Mouse (Mus musculus) bone marrow macrophage, adult 2 months (primary cell): Measurements from ENCODE around the gene Adgrf5. TPM values are rescaled to one million over a fixed set of nuclear protein-coding genes. Genes with fewer than 3 reads are reported as not detected.
A peak's percentile ranks its signal among the peaks of the same experiment; 100 is the strongest.

Source experiments
- H3K27ac ChIP-seq: 2 replicates; pipeline ENCODE4 v1.5.1; 2012; ENCODE audit warnings: low read depth, low read length; ENCODE audit not compliant: insufficient read depth
- H3K4me1 ChIP-seq: 2 replicates; pipeline ENCODE4 v1.6.1; 2012; ENCODE audit warnings: low read length; ENCODE audit not compliant: control insufficient read depth, insufficient read depth
- H3K4me3 ChIP-seq: 2 replicates; pipeline ENCODE4 v1.5.1; 2012; ENCODE audit warnings: mild to moderate bottlenecking, low read length, moderate library complexity; ENCODE audit not compliant: insufficient read depth
- CTCF ChIP-seq: IDR thresholded peaks from 2 replicates; pipeline ENCODE4 v1.5.1; 2012; ENCODE audit warnings: low read depth, mild to moderate bottlenecking, low read length, moderate library complexity
- POLR2A ChIP-seq: IDR thresholded peaks from 2 replicates; pipeline ENCODE4 v1.6.1; 2012; ENCODE audit warnings: mild to moderate bottlenecking, low read depth, low read length, borderline replicate concordance
- polyA plus RNA-seq: library from polyadenylated mRNA; stranded (reverse); fragments of >200 nt; gene quantifications from 2 replicates; pipeline ENCODE4 v1.2.4, GENCODE M21; 2012; ENCODE audit not compliant: missing spikeins, insufficient read depth, insufficient read length

Adgrf5 gene
- polyA plus RNA-seq, 1 experiment = 0.31 TPM

DNA sequence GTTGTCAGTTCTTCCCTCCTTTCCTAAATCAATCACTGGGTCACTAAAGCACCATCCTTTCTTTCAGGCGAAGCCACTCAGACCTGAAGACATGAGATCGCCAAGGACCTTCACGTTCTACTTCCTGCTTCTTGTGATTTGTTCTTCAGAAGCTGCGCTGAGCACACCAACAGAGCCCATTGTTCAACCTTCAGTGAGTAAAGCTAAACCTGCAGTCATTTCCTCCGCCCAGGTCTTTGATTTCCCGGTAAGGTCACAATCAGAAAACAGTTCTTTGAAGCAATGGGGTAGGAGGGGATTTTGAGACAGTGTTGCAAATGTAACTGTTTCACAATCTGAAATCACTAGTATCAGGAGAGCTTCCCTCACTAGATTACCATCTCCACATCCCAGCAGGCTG is 43.6 kb downstream of the Adgrf5 start:
- Histone ChIP-seq H3K27ac (no peak overlapping the region), H3K4me1 (0 out of 2 replicates have a peak, but pooled peaks cover 3% of the 10 kb centered on the region), H3K4me3 (no peak overlapping the region)
- TF ChIP-seq POLR2A (no peak), CTCF (no peak)

DNA sequence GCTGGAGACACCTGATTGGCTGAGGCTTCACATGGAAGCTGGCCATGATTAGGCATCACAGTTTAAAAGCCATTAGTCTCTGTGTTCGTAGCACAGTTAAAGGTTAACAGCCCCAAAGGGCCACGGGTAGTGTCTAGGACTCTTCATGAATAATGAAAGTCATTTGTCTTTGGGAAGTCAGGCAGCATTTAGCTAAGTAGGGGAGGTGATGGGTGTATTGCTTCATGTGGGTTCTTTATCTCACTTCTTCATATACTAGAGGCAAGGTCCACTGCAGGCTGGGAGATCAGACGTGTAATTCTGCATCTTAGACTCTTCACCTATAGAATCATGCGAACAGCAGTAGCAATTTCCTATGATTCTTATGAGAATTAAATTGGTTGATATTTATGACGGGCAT is 44.2 kb downstream of the Adgrf5 start:
- TF ChIP-seq CTCF (no peak), POLR2A (no peak)
- H3K27ac ChIP-seq = no peak overlapping the region
- H3K4me3 ChIP-seq = no peak overlapping the region
- H3K4me1 ChIP-seq = 0 out of 2 replicates have a peak, but pooled peaks cover 3% of the 10 kb centered on the region

DNA sequence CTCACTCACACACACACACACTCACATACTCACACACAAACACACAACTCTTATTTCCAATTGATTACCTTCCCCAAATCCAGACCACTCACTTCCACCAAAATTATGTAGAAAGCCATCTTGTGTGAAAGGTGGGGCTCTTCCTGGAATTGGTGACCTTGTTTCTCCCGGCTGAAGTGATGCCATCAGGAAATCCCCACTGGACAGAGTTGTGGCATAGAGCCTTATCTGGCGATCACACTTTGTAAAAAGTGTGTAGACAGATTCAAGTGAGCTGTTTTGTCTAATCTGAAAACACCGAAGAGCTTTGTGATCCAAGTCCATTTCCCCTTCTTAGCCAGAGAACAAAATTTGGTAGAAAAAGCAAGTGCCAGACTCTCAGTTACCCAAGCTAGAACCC is 46.1 kb downstream of the Adgrf5 start:
- no peak for TF ChIP-seq POLR2A
- TF ChIP-seq CTCF = no peak
- no peak overlapping the region for H3K27ac ChIP-seq
- no peak overlapping the region for H3K4me3 ChIP-seq
- 0 out of 2 replicates have a peak, but pooled peaks cover 3% of the 10 kb centered on the region for H3K4me1 ChIP-seq

DNA sequence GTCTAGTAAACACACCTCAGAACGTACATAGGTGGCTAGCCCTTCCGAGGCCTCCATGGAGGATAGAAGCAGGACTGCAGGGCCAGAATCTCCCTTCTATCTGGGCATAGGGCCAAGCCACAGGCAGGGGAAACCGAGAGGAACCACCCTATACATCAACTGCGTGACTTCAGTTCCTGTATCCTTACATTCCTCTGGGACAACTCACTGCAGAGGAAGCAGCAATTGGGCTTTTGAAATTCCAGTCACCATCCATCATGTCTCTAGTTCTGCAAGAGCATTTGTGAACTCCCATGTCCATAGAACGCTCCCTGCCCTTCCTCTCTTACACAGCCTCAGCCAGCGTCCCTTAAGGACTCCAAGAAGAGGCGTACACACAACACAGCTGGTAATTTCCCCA is 47.3 kb downstream of the Adgrf5 start:
- Histone ChIP-seq H3K27ac (no peak overlapping the region), H3K4me3 (no peak overlapping the region), H3K4me1 (0 out of 2 replicates have a peak, but pooled peaks cover 3% of the 10 kb centered on the region)
- TF ChIP-seq CTCF = no peak
- no peak for TF ChIP-seq POLR2A

DNA sequence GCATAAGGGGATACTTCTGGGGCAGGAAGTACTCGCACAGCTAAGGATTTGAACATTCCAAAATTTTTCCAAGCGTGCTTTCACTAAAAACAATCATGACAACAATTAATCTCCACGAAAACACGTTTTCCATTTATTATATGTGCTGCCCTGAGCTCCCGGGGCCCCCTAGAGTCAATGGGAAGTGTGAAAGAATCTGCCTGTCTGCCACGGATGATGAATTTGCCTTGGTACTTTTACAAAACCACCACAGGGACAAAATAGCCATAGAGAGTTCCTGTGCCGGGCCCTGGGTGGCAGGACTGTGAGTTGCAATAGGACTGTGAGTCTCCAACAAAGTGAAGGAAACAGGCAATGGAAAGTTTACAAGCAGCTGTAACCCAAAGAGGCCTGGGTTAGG is 52.9 kb downstream of the Adgrf5 start:
- no peak overlapping the region for H3K4me3 ChIP-seq
- no peaks in the 10 kb centered on the region for H3K4me1 ChIP-seq
- no peak overlapping the region for H3K27ac ChIP-seq
- TF ChIP-seq POLR2A = no peak
- TF ChIP-seq CTCF = no peak

DNA sequence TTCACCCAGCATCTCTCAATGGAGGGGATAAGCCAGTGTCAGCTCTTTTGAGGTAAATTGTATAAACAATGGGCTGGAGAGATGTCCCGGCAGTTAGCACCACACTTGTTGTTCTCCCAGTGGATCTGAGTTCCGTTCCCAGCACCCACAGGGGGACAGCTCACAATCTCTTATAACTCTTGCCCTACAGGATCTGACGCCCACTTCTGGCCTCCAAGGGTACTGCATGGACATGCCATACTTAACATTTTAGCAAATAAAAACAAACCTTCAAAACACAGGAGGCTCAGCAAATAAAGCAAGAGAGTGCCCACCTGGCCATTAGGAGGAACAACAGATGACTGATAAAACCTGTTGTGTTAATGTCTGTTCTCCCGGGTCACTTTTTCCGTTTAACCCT is 59.0 kb downstream of the Adgrf5 start:
- Histone ChIP-seq H3K4me1 (no peaks in the 10 kb centered on the region), H3K27ac (no peak overlapping the region), H3K4me3 (no peak overlapping the region)
- TF ChIP-seq CTCF = no peak
- no peak for TF ChIP-seq POLR2A

DNA sequence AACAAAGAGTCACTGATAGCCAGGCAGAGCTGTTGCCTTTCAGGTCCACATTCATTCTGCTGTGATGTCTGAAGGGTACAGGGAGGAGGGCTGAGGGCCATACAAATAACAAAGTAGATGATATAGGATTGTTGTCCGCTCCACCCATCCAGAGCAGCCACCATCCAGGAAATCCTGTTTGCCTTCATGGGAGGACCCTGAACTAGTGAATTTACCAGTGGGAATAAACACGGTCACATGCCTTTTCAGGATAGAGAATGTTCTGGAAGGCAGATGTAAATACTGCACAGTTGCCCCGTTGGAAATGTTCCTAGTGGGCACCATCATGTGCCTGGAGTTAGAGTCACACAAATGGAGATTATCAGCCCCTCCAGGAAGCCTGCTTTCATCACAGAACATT is 60.1 kb downstream of the Adgrf5 start:
- no peaks in the 10 kb centered on the region for H3K4me1 ChIP-seq
- H3K4me3 ChIP-seq = no peak overlapping the region
- no peak overlapping the region for H3K27ac ChIP-seq
- no peak for TF ChIP-seq CTCF
- TF ChIP-seq POLR2A = no peak

DNA sequence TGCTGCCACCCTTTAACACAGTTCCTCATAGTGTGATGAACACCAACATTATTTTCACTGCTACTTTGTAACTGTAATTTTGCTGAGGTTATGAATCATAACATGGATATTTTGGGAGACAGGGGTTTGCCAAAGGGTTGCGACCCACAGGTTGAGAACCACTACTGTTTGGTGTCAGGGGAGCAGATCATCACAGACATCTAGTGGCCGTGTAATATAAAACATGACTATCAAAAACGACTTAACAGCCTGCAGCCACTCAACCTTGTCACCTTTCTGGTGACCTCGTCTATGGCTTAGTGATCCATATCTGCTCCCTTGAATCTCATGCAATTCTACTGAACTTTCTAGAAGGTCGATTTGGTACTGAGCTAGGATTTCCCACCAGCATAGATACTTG is 63.7 kb downstream of the Adgrf5 start:
- Histone ChIP-seq H3K27ac (no peak overlapping the region), H3K4me3 (no peak overlapping the region), H3K4me1 (no peaks in the 10 kb centered on the region)
- TF ChIP-seq POLR2A (no peak), CTCF (no peak)

DNA sequence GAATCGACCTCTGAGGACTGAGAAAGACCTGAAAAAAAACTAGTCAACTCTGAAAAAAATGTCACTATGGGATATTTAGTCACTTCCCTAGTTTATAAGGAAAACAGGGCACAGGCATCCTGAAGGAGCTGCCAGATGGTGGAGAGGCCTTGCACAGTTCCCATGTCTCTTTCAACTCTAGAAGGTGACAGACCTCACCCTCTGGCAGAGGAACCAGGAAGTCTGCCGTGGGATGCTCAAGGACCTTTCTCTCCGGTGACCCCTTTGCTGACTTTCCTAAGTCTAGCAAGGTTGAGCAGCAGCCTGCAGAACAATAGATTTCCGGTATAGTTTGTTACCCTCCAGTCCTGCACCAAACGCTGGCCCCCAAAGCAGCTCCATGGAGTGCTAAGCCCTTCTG is 71.4 kb downstream of the Adgrf5 start:
- TF ChIP-seq CTCF = no peak
- TF ChIP-seq POLR2A = no peak
- no peak overlapping the region for H3K4me3 ChIP-seq
- H3K4me1 ChIP-seq = no peaks in the 10 kb centered on the region
- no peak overlapping the region for H3K27ac ChIP-seq

DNA sequence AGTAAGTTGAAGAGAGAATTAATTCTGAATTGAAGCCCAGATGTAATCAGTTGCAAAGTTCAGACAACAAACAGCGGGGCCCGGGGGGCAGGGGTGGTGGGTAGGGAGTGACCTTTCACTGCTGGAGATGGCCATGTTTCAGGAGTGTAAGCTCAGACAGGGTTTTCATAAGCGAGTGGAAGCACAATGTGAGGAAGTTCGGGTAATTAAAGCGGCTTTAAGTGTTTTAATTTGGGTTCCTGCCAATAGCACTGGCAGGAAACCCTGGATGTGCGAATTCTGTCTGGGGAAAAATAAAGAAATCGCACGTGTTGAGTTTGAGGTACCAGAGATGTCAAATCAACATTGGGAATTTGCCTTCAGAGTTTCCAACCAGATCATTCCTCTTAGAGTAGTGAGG is 74.2 kb downstream of the Adgrf5 start:
- Histone ChIP-seq H3K4me1 (no peaks in the 10 kb centered on the region), H3K4me3 (no peak overlapping the region), H3K27ac (no peak overlapping the region)
- no peak for TF ChIP-seq POLR2A
- TF ChIP-seq CTCF = no peak

DNA sequence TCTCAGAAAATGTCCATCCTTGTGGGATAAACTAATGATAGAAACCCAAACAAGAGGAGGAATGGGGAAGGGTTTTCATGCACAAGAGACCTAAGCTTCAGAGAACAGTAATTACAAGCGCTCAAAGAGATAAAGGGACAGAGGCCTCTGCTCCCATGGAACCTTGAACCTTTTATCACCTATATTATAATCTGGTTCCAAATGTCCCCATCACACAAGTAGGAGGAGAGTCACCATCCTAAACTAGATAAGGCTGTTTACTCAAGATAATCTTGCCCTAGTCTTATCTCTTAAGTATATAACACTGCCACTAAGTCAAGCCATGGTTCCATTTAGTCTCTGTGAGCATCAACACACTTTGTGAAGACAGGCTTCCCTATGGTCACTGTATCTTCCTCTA is 91.0 kb downstream of the Adgrf5 start:
- no peaks in the 10 kb centered on the region for H3K4me1 ChIP-seq
- no peak overlapping the region for H3K27ac ChIP-seq
- no peak overlapping the region for H3K4me3 ChIP-seq
- TF ChIP-seq CTCF (no peak), POLR2A (no peak)

DNA sequence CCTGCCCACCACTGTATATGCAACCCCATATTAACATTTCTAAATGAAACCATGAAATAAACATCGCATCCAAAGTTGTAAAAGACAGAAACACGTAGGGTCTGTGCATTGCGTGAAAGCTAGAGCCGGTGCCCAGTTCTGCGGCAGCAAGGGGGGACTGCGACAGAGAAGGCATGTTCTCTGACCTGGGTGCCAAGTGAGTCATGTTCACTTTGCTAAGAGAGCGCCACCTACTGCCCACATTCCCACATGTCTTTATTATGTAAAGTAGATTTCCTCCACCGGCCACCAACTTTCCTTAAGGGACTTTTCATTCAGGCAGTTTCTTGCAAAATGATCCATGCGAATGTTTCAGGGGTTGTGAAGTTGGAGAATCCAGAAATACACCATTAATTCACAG is 98.3 kb downstream of the Adgrf5 start:
- TF ChIP-seq CTCF (peak; percentile 55), POLR2A (no peak)
- no peak overlapping the region for H3K4me3 ChIP-seq
- H3K27ac ChIP-seq = no peak overlapping the region
- no peaks in the 10 kb centered on the region for H3K4me1 ChIP-seq
